Mouse (Mus musculus) midbrain, embryonic 12.5 days (tissue): ENCODE data around the gene Limd1. TPM values are rescaled to one million over a fixed set of nuclear protein-coding genes. Genes with fewer than 3 reads are reported as not detected.

Source experiments
- ATAC-seq: fragments of 200-750 bp; cut with Nextera tagmentation; 2 replicates; pipeline ENCODE4 v1.8.0; 2017; ENCODE audit warnings: low read depth, moderate TSS enrichment, moderate library complexity; ENCODE audit not compliant: low FRiP score
- H3K27ac ChIP-seq: fragments of 300-500 bp; sonication (generic); replicated peaks from 2 replicates; pipeline ENCODE4 v1.5.1; 2016; ENCODE audit warnings: mild to moderate bottlenecking
- H3K27me3 ChIP-seq: fragments of 300-500 bp; sonication (generic); 2 replicates; pipeline ENCODE4 v1.6.1; 2016; ENCODE audit warnings: mild to moderate bottlenecking
- H3K36me3 ChIP-seq: fragments of 300-500 bp; sonication (generic); 2 replicates; pipeline ENCODE4 v1.6.1; 2016
- H3K4me1 ChIP-seq: fragments of 300-500 bp; sonication (generic); 2 replicates; pipeline ENCODE4 v1.6.1; 2016
- H3K4me2 ChIP-seq: fragments of 300-500 bp; sonication (generic); replicated peaks from 2 replicates; pipeline ENCODE4 v1.6.1; 2016; ENCODE audit warnings: mild to moderate bottlenecking, moderate library complexity
- H3K4me3 ChIP-seq: fragments of 300-500 bp; sonication (generic); 2 replicates; pipeline ENCODE4 v1.5.1; 2016; ENCODE audit warnings: mild to moderate bottlenecking
- H3K9ac ChIP-seq: fragments of 300-500 bp; sonication (generic); replicated peaks from 2 replicates; pipeline ENCODE4 v1.6.1; 2016; ENCODE audit warnings: mild to moderate bottlenecking, moderate library complexity
- H3K9me3 ChIP-seq: fragments of 300-500 bp; sonication (generic); 2 replicates; pipeline ENCODE4 v1.6.1; 2016; ENCODE audit warnings: mild to moderate bottlenecking
- WGBS: fragments of 180-500 bp; shearing (Covaris S2); methylation state at CpG from one replicate; pipeline ENCODE4 v1.1.7; 2016; 5-methylcytosine and 5-hydroxymethylcytosine counted together
- polyA plus RNA-seq: library from polyadenylated mRNA; unstranded; fragments of >200 nt; fragmentation: Nextera tagmentation; extraction: Ambion mirVana; gene quantifications from 2 replicates; pipeline ENCODE4 v1.2.1, GENCODE M21; 2016

The Limd1 gene
- polyA plus RNA-seq, 1 experiment from 2014 or later, result 45.3 TPM

- no peak for ATAC-seq
- Histone ChIP-seq H3K36me3 (peaks cover 3% of the 10 kb centered on the region), H3K9me3 (no peaks in the 10 kb centered on the region), H3K27ac (no peak overlapping the region), H3K4me2 (no peak overlapping the region), H3K27me3 (no peaks in the 10 kb centered on the region), H3K9ac (no peak overlapping the region), H3K4me1 (peaks cover 3% of the 10 kb centered on the region; the same call in 1 of the 2 replicates), H3K4me3 (no peak overlapping the region)
- 3% methylated on average over 1 of the region's 1 CpGs for WGBS
Observed at GRCm38 (mm10) chr9:123525095-123525494, 46.6 kb downstream of the Limd1 start.

GRCm38 (mm10) chr9:123526502-123526901, 48.0 kb downstream of the Limd1 start:
- WGBS, result 85% methylated on average over 5 of the region's 5 CpGs

GRCm38 (mm10) chr9:123528087-123528925, 49.8 kb downstream of the Limd1 start:
- H3K27me3 ChIP-seq, result no peaks in the 10 kb centered on the region
- peak overlapping the region; percentile 96 for H3K4me3 ChIP-seq
- H3K36me3 ChIP-seq, result no peaks in the 10 kb centered on the region
- no peaks in the 10 kb centered on the region for H3K9me3 ChIP-seq
- no peak for ATAC-seq
- H3K4me2 ChIP-seq, result peak overlapping the region; percentile 60
- peak overlapping the region; percentile 96 for H3K27ac ChIP-seq
- WGBS, result 26% methylated on average over 6 of the region's 6 CpGs
- peaks cover 17% of the 10 kb centered on the region for H3K4me1 ChIP-seq
- H3K9ac ChIP-seq, result peak overlapping the region; percentile 65

More at GRCm38 (mm10) chr9:123526502-123526901, 48.0 kb downstream of the Limd1 start:
- Histone ChIP-seq H3K4me3 (no peak overlapping the region), H3K36me3 (no peaks in the 10 kb centered on the region), H3K9me3 (no peaks in the 10 kb centered on the region), H3K27me3 (no peaks in the 10 kb centered on the region), H3K4me2 (no peak overlapping the region), H3K9ac (no peak overlapping the region), H3K27ac (no peak overlapping the region), H3K4me1 (peaks cover 15% of the 10 kb centered on the region)
- no peak for ATAC-seq

- Histone ChIP-seq H3K27me3 (no peaks in the 10 kb centered on the region), H3K4me1 (peaks cover 17% of the 10 kb centered on the region), H3K4me2 (peak overlapping the region; percentile 60), H3K9me3 (no peaks in the 10 kb centered on the region), H3K9ac (peak overlapping the region; percentile 65), H3K27ac (peak overlapping the region; percentile 96), H3K4me3 (peak overlapping the region; percentile 96), H3K36me3 (no peaks in the 10 kb centered on the region)
- ATAC-seq, result peak; percentile 34
- 2% methylated on average over 17 of the region's 17 CpGs for WGBS
Observed at GRCm38 (mm10) chr9:123528926-123529295, 50.4 kb downstream of the Limd1 start.

GRCm38 (mm10) chr9:123529392-123530157, 51.1 kb downstream of the Limd1 start, which contains the start of gene Sacm1l:
Gene Sacm1l (plus strand): TSS chr9:123529759.
- H3K36me3 ChIP-seq, result no peaks in the 10 kb centered on the region
- peak within 1 kb of the TSS; percentile 96 for H3K4me3 ChIP-seq
- H3K9ac ChIP-seq, result peak within 1 kb of the TSS; percentile 92
- under 1% methylated on average over 70 of the region's 79 CpGs for WGBS
- peak within 1 kb of the TSS; percentile 71 for H3K4me2 ChIP-seq
- no peaks in the 10 kb centered on the region for H3K27me3 ChIP-seq
- H3K4me1 ChIP-seq, result peaks cover 17% of the 10 kb centered on the region
- H3K27ac ChIP-seq, result peak within 1 kb of the TSS; percentile 96
- peak; percentile 98 for ATAC-seq
- no peaks in the 10 kb centered on the region for H3K9me3 ChIP-seq

- H3K36me3 ChIP-seq, result no peaks in the 10 kb centered on the region
- peaks cover 17% of the 10 kb centered on the region for H3K4me1 ChIP-seq
- no peaks in the 10 kb centered on the region for H3K27me3 ChIP-seq
- H3K4me3 ChIP-seq, result peak overlapping the region; percentile 96
- H3K9me3 ChIP-seq, result no peaks in the 10 kb centered on the region
- under 1% methylated on average over 13 of the region's 13 CpGs for WGBS
- peak overlapping the region; percentile 96 for H3K27ac ChIP-seq
- no peak for ATAC-seq
- H3K9ac ChIP-seq, result peak overlapping the region; percentile 92
- peak overlapping the region; percentile 71 for H3K4me2 ChIP-seq
Observed at GRCm38 (mm10) chr9:123530158-123530475, 51.6 kb downstream of the Limd1 start.

GRCm38 (mm10) chr9:123530566-123531130, 52.1 kb downstream of the Limd1 start:
- Histone ChIP-seq H3K4me1 (peaks cover 17% of the 10 kb centered on the region), H3K27me3 (no peaks in the 10 kb centered on the region), H3K27ac (peak overlapping the region; percentile 96), H3K36me3 (no peaks in the 10 kb centered on the region), H3K9me3 (no peaks in the 10 kb centered on the region), H3K4me3 (peak overlapping the region; percentile 96), H3K4me2 (peak overlapping the region; percentile 71), H3K9ac (peak overlapping the region; percentile 92)
- ATAC-seq, result no peak
- 50% methylated on average over 11 of the region's 11 CpGs for WGBS

- peak overlapping the region; percentile 96; the same call in 1 of the 2 replicates for H3K4me3 ChIP-seq
- H3K4me2 ChIP-seq, result peak overlapping the region; percentile 71
- no peak for ATAC-seq
- peak overlapping the region; percentile 92; the same call in 1 of the 2 replicates for H3K9ac ChIP-seq
- peaks cover 17% of the 10 kb centered on the region for H3K4me1 ChIP-seq
- no peaks in the 10 kb centered on the region for H3K9me3 ChIP-seq
- no peaks in the 10 kb centered on the region for H3K36me3 ChIP-seq
- H3K27me3 ChIP-seq, result no peaks in the 10 kb centered on the region
- no peak overlapping the region for H3K27ac ChIP-seq
Observed at GRCm38 (mm10) chr9:123531234-123531633, 52.7 kb downstream of the Limd1 start.

GRCm38 (mm10) chr9:123536613-123537012, 58.1 kb downstream of the Limd1 start:
- no peak overlapping the region for H3K9ac ChIP-seq
- H3K4me2 ChIP-seq, result no peak overlapping the region
- 0 out of 2 replicates have a peak, but pooled peaks cover under 1% of the 10 kb centered on the region for H3K4me1 ChIP-seq
- WGBS, result 96% methylated on average over 2 of the region's 2 CpGs
- H3K9me3 ChIP-seq, result no peaks in the 10 kb centered on the region
- no peaks in the 10 kb centered on the region for H3K36me3 ChIP-seq
- ATAC-seq, result no peak
- H3K27me3 ChIP-seq, result no peaks in the 10 kb centered on the region
- H3K4me3 ChIP-seq, result no peak overlapping the region
- H3K27ac ChIP-seq, result no peak overlapping the region

GRCm38 (mm10) chr9:123538189-123538588, 59.7 kb downstream of the Limd1 start:
- H3K4me3 ChIP-seq, result no peak overlapping the region

GRCm38 (mm10) chr9:123539093-123539492, 60.6 kb downstream of the Limd1 start:
- no peak for ATAC-seq
- H3K27ac ChIP-seq, result no peak overlapping the region
- H3K4me2 ChIP-seq, result no peak overlapping the region
- H3K9me3 ChIP-seq, result no peaks in the 10 kb centered on the region
- H3K36me3 ChIP-seq, result peaks cover 4% of the 10 kb centered on the region; the same call in 1 of the 2 replicates
- H3K4me1 ChIP-seq, result no peaks in the 10 kb centered on the region
- no peak overlapping the region for H3K4me3 ChIP-seq
- no peaks in the 10 kb centered on the region for H3K27me3 ChIP-seq
- 53% methylated on average over 1 of the region's 1 CpGs for WGBS
- H3K9ac ChIP-seq, result no peak overlapping the region

More at GRCm38 (mm10) chr9:123538189-123538588, 59.7 kb downstream of the Limd1 start:
- Histone ChIP-seq H3K9me3 (no peaks in the 10 kb centered on the region), H3K27me3 (no peaks in the 10 kb centered on the region), H3K27ac (no peak overlapping the region), H3K9ac (no peak overlapping the region), H3K36me3 (no peaks in the 10 kb centered on the region), H3K4me1 (no peaks in the 10 kb centered on the region), H3K4me2 (no peak overlapping the region)
- WGBS, result 84% methylated on average over 4 of the region's 4 CpGs
- ATAC-seq, result no peak

GRCm38 (mm10) chr9:123539823-123540222, 61.3 kb downstream of the Limd1 start:
- Histone ChIP-seq H3K4me3 (no peak overlapping the region), H3K27ac (no peak overlapping the region), H3K27me3 (no peaks in the 10 kb centered on the region), H3K36me3 (peaks cover 4% of the 10 kb centered on the region; the same call in 1 of the 2 replicates), H3K9me3 (no peaks in the 10 kb centered on the region), H3K4me1 (no peaks in the 10 kb centered on the region), H3K4me2 (no peak overlapping the region), H3K9ac (no peak overlapping the region)
- 80% methylated on average over 2 of the region's 2 CpGs for WGBS
- no peak for ATAC-seq
